Mouse (Mus musculus) heart, adult 11 months (tissue): ENCODE results near the gene Ccn6.
"Not testable (repeated sequence)": the region's sequence is repeated elsewhere in the genome, so short reads cannot be mapped to it uniquely, and the experiment has no call there.

ENCODE experiments used
- DNase-seq: peaks from one replicate; pipeline ENCODE4 v3.0.0; 2022

The Ccn6 gene

GRCm38 (mm10) chr10:39163694-39164093 is at the start of gene Ccn6:
Ccn6 (minus strand) TSS chr10:39163794.
- DNase-seq: peak; percentile 85

DNA sequence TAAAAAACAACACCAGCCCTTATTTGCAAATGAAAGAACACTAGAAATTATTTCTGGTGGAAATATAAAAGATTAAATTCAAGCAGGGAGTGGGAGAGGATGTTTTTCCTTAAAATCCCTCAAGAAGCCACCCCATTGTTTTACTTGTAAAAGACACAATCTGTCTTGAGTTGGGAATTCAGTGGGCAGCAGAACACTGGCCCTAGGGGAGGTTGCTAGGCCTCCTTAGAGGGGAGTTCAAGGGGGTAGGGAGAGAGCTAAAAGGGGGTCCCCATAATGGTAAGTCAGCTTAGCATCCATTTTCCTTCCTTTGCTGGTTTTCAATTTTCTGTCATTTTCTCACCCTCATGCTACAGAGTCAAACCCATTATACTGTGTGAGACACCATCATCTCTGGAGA is 46.4 kb upstream of the Ccn6 start:
- peak; percentile 62 for DNase-seq

- DNase-seq: peak; percentile 93
Measured at GRCm38 (mm10) chr10:39209161-39210025, 45.8 kb upstream of the Ccn6 start.

DNA sequence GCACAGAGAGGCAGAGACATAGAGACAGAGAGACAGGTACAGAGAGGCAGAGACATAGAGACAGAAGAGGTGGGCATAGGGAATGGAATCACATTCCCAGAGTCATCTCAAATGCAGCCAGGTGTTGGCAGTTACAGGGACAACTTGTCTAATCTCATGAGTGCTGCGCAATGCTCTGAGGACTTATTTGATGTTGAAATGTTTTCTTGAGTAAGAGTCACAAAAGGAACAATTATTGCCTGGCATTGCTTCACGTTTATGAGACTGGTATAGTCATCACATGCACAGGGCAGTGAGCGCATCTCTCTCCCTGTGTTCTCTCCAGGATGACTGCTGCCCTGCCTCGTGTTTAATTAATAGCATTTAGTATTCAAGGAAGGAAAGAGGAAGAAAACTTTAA is 45.1 kb upstream of the Ccn6 start:
- peak; percentile 79 for DNase-seq

- DNase-seq: no peak
Measured at GRCm38 (mm10) chr10:39207310-39207855, 43.8 kb upstream of the Ccn6 start.

DNA sequence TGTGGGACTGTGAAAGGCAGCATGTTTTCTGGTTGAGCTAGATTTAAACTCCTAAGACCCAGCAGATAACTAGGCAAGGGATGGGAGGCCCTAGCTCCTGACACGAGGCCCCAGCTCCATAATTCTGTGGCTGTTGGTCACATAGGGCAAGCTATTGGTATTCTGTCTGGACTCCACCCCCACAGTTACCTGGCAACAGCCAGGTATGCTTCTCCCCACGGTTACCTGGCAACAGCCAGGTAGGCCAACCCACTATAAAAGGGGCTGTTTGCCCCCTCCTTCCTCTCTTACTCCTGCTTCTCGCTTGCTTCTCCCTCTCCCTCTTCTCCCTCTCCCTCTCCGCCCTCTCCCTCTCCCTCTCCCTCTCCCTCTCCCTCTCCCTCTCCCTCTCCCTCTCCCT is 38.9 kb upstream of the Ccn6 start:
- no peak for DNase-seq

DNA sequence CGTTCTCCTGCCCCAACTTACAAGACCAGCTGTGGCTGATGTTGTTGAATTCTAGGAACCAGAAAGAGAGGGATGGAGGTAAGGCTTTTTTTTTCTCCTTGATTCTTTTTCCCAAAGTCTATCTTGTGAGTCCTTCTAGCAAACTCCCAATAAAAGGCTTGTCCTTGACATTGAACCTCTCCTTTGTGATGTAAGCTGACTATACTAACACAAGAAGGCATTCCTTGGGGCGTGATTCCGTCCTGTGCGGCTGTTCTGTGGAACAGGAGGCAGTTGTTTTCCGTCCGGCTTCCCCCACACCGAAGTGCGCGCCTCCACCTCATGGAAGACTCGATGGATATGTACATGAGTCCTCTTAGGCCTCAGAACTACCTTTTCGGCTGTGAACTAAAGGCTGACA is 34.6 kb upstream of the Ccn6 start:
- DNase-seq: not testable (repeated sequence)

DNA sequence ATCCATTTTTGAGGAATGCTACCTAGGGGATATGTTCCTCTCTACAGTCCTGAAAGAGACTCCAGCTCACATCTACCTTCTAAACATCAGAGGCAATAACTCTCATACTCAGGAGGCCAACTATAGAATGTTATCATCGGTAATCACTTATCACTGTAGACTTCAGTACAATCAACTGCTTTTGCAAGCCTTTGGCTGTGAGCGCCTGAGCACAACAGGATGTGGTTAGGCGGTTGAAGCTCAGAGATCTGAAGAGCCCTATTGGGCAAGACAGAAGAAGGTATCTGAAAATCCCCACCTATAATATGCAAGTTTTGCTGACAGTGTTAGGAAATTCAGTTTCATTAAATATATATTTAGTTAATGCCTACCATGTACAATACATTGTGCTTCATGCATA is 29.1 kb upstream of the Ccn6 start:
- DNase-seq: no peak

GRCm38 (mm10) chr10:39185545-39185906 is 21.9 kb upstream of the Ccn6 start:
- DNase-seq: no peak

DNA sequence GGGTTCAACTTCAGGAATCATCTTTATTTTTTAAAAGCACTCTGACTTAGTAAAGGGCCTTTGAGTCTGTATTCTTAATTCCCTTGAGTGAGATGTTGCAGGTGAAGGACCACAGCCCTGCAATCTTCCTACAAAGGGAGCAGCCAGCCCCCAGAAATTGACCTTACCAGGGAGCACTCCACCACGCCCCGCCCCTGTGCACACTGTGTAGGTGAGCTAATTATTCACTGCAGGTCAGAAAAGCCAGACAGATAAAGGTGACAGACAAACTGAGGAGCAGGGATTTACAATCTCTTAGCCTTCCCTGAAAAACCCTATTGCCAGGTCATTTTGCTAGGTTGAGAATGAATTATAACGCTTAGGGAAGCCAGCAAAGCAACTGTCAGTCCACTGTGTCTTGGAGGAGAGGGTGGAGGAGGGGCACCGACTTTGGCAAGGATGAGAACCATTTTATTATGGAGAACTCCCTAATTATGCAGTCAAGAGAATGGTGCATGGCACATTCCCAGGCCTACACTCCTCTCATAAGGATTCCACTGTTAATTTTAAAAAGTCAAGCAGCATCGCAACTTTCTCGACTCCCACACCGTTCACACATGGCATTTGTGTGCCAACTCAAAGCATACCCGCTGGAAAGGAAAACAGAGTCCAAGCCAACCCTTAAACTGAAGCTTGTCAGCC is 21.4 kb upstream of the Ccn6 start:
- DNase-seq: no peak

DNA sequence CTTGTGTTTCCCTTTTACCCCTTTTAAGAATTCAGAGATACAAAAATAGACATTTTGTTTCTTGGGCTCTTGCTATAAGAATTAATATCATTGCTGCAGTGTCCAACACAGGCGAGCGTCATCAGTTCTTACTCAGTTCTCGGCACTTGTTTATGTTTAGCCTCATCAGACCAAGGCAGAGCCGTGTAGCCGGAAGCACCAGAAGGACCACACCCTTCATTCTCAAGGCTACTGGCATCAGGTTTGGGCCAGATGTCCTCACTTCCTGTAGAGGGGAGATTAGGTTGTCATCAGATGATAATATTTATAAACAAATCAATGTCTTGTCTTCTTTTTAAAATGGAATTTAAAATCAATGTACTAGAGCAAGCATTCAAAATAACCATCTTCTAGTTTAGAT is 13.4 kb upstream of the Ccn6 start:
- peak; percentile 93 for DNase-seq

- peak; percentile 97 for DNase-seq
Measured at GRCm38 (mm10) chr10:39173077-39173476, 9.5 kb upstream of the Ccn6 start.

- peak; percentile 91 for DNase-seq
Measured at GRCm38 (mm10) chr10:39172540-39172931, 8.9 kb upstream of the Ccn6 start.

GRCm38 (mm10) chr10:39171603-39172539 is 8.3 kb upstream of the Ccn6 start:
- peak; percentile 99 for DNase-seq

GRCm38 (mm10) chr10:39171134-39171533 is 7.5 kb upstream of the Ccn6 start:
- peak; percentile 98 for DNase-seq

- DNase-seq: no peak
Measured at GRCm38 (mm10) chr10:39170706-39171105, 7.1 kb upstream of the Ccn6 start.

DNA sequence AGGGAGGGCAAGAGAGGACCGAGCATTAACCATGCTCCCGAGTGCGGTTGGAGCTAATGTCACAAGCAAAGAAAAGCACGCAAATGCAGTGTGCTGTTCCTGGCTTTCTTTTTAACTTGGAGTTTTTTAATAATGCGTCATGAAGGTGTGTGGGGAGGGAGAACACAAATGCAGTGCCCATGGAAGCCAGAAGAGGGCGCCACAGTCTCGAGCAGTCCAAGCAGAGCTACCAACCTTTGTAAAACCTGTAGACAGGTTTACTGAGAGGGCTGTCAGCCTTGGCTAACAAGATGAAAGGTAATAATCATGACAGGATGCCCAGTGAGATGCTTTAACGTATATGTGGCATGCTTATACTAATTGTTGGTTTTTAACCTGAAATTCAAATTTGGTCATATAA is 6.6 kb upstream of the Ccn6 start:
- DNase-seq: no peak

- DNase-seq: no peak
Measured at GRCm38 (mm10) chr10:39169642-39170041, 6.0 kb upstream of the Ccn6 start.

DNA sequence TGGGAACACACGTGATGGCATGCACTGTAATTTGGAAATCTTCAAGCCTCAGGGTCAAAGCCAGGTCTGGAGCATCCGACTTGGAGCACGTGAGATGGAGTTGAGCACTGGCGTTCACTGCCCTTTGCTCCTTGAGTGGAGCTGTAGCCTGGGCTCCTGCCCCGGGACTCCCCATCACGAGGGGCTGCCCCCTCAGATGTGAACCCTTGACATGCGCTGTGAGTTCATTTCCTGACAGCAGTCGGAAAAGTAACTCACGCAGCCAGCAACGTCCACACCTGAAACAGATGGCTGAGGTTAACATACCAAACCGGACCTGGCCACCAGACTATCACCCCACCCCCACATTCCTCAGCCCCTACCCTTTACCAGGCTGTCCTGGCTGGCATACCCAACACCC is 4.0 kb upstream of the Ccn6 start:
- peak; percentile 83 for DNase-seq

- peak; percentile 91 for DNase-seq
Measured at GRCm38 (mm10) chr10:39165632-39166115, 2.1 kb upstream of the Ccn6 start.

GRCm38 (mm10) chr10:39162666-39163484 is 719 bp downstream of the Ccn6 start:
- peak; percentile 86 for DNase-seq

- no peak for DNase-seq
Measured at GRCm38 (mm10) chr10:39161406-39161805, 2.2 kb downstream of the Ccn6 start.
